Mouse (Mus musculus): ENCODE results near the gene Slc6a4.

Gene Slc6a4

DNA sequence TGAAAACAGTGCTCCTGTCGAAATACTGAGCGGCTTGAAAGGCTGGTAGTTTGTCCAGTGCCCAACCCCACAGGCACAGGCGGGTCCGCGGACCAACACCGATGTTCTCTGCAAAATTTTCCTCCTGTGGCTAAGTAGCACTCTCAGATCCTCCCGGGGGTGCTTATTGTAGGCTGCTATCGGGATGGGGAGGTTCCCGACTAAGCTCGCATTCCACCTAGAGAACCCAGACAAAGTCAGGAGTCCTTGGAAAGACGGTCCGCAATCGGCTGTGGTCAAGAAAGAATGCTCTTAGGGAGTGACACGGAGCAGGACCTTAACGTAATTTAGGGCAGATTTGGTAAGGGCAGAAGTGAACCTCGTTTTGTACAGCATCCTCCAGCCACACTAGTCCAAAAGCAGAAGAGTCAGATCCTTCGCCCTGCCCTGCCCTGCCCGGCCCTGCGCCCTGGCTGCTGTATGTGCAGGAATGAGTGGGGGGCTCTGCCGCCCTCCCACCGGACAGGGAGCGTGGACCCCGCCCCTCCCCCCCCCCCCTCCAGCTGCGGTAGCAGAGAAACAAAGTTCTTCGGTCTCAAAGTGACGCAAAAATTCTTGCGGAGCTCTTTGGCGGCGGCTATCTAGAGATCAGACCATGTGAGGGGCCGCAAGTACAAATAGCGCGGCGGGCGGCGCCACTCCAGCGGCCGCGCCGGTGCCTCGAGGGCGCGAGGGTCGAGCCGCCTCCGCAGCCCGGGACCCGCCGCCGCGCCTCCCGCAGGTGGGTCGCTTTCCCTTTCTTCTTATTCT, at the start of gene Slc6a4:
TSS of gene Slc6a4 (plus strand) at position 688 of the 789 bp plus-strand sequence.
- DNase-seq (ENCODE audit: low read depth, low spot score): no peak

DNA sequence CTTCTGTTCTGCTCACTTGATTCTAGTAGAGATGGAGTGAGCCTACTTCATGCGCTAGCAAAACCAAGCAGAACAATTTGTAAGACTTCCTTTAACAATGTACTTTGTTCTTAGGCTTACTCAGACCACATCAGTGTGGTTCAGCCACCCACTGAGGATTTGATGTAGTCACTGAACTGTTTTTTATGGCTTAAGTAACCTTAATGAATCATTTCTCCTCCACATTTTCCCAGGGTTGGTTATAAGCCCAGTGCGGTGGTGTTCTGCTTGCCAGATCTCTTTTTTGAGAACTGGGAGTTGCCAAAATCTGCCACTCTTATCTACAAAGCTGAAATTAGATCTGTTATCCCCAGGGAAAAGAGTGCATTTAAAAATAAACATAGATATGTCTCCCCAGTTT, 44.9 kb upstream of the Slc6a4 start:
- no peak for DNase-seq (ENCODE audit: low read depth, low spot score)

DNA sequence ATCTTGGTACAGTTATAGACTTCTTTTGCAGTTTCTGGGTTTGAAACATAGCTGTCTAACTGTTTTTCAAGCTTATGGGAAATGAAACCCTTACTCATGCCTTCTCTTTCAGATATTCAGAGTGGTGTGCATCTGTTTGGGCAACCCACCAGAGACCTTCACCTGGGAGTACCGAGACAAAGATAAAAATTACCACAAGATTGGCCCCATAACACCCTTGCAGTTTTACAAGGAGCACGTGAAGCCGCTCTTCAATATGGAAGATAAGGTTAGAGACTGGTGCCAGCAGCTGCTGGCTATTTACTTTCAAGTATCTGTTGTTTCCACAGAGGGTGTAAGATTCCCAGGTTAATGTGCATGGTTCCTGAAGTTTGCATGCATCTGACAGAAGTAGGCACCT, 32.7 kb upstream of the Slc6a4 start:
- DNase-seq (ENCODE audit: low read depth, low spot score): no peak

DNA sequence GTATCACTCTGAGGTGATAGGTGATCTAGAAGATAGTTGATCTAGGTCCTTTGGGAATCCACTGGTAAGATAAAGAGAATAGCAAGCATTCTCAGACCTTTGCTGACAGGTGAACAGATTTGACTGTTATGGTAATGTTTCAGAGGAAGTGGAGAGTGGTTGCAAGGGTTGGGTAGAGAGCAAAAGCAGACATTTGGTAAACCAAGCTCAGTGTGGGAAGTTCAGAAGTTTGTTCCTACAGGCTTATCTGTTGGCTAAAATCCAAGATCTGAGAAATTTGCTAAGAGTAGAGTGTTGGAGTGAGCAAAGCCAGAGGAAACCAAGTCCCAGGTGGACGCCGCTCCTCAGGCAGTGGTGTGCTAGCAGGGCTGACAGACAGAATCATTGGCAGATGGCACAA, 28.1 kb upstream of the Slc6a4 start:
- no peak for DNase-seq (ENCODE audit: low read depth, low spot score)

DNA sequence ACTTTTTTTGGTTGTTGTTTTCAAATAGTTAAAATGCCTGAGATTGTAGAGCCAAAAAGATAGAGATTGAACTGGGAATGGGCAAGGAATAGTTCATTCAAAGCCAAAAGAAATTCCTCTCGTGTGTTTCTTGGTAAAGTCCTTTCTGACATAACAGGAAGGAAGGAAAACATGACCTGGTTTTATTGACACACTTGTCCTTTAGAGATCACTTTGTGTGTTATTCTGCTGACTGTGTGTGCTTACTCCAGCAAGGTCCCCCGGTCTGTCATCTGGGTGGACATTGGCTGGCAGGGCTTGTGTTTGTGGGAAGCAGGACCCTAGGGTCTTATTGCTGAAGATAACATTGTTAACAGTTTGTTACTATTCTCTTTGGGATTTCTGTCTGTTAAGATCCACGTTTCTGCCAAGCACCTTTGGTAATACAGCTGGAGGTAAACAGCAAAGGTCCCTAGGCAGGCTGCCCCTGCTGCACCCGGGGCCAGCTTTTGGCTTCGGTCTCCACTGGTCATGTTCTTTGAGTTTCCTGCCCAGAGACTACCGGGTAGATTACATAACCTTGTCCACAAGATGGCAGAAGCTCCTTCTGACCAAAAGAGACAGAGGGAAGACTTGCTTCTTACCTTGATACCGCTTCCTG, 23.6 kb upstream of the Slc6a4 start:
- no peak for DNase-seq (ENCODE audit: low read depth, low spot score)

DNA sequence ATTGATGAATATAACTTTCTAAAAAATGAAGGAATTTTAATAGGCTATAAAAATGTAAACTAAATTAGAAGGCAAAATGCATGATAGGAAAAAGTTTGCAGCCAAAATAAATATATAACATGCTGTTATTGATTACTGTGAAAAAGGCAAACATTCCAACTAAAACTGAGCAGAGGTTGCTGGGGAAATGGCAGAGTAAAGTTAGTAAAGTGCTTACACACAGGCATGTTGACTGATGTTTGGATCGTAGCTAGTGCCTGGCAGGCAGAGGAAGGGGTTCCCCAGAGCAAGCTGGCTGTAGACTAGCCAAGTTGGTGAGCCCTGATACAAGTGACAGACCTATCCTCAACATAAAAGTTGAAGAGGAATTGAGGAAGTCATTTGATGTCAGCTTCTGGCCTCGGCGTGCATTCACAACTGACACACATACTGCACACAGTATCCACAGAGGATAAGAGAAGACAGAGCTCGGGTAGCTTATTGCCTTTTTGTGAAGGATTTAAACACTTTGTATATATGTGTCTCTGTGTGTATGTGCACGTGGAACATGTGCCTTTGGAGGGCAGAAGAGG, 16.7 kb upstream of the Slc6a4 start:
- no peak for DNase-seq (ENCODE audit: low read depth, low spot score)

DNA sequence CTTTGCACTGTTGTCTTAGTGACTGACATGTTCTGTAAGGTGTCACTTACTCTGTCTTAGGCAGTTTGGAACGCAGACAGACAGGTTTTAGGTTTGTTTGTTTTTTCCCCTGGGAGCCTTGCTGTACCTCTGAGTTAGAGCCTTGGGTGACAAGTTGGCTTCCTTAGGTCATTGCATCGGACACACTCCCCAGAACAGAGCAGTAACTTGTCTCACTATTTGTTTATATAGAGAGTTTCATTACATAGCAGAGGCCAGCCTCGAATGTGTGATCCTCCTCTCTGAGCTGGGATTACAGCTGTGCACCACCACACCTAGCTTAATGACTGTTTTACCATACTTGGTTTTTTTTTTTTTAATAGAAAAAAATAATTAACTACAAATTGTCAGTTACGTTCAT, 16.0 kb upstream of the Slc6a4 start:
- DNase-seq (ENCODE audit: low read depth, low spot score): no peak

DNA sequence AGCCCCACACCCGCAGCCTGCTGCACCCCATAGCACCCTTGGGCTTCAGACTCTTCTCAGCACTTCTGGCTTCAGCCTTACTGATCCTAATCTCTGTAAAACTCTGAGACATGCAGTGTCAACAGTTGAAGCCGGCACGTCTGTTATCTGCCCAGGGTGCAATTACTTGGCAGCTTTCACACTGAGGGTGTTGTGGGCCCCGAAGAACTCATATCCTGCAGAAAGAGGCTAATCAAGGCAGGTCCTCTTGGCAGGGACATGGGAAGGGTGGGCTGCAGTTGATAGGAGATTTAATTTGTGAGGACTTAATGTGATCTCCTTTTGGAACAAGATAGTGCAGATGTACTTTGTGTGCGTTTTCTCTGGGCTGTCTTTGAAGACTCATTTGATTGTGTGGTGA, 14.8 kb upstream of the Slc6a4 start:
- DNase-seq (ENCODE audit: low read depth, low spot score): no peak

DNA sequence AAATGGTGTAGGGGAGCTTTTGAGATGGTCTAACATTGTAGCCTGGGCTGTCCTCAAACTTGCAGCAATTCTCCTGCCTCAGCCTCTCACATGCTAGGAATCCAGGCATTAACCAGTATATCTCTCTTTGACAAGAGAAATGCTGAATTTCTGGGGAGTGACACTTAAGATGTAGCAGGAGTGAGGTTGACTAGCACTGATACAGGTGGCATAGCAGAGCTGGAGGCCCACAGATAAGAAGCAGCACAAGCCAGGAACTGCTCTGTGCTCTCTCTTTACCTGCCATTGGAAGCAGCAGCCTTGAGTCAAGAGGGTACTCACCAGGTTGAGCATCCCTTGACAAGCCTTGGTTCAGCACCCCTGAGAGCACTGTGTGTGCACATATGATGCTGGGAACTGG, 14.2 kb upstream of the Slc6a4 start:
- DNase-seq (ENCODE audit: low read depth, low spot score): no peak

DNA sequence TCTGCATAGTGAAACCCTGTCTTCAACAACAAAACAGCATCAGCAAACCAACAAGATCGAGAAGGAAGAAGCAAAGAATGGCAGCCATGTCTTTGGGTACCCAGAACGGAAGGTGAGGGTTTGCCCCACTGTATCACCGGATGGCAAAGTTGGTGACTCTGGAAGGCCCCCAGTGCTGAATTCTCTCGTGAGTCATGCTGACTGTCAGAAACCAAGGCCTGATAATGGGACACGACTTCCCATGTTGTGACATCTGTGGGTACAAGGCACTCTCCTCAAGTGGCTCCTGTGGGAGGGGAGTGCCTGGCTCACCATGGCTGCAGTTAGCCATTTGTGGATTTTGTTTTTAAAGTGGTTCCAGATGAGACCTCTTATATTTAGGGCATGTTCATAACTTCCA, 7.6 kb upstream of the Slc6a4 start:
- no peak for DNase-seq (ENCODE audit: low read depth, low spot score)

DNA sequence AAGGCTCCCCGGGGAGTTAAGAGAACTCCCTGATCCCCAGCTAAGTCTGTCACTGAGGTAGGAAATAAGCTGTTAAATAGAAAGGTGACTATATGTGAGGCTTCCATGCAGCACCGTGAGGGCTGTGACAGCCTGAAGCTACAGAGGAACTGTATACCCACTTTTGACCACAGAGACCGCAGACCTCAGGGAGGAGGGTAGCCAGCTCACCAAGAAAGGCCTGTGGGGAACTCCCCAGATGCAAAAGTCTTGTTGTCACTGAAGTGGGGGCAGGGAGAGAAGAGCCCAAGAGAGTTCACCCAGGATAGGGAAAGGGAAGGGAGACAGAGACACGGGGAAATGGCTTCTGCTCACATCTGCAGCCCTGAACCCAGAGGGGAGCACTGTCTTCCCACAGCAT, 5.5 kb upstream of the Slc6a4 start:
- DNase-seq (ENCODE audit: low read depth, low spot score): no peak

DNA sequence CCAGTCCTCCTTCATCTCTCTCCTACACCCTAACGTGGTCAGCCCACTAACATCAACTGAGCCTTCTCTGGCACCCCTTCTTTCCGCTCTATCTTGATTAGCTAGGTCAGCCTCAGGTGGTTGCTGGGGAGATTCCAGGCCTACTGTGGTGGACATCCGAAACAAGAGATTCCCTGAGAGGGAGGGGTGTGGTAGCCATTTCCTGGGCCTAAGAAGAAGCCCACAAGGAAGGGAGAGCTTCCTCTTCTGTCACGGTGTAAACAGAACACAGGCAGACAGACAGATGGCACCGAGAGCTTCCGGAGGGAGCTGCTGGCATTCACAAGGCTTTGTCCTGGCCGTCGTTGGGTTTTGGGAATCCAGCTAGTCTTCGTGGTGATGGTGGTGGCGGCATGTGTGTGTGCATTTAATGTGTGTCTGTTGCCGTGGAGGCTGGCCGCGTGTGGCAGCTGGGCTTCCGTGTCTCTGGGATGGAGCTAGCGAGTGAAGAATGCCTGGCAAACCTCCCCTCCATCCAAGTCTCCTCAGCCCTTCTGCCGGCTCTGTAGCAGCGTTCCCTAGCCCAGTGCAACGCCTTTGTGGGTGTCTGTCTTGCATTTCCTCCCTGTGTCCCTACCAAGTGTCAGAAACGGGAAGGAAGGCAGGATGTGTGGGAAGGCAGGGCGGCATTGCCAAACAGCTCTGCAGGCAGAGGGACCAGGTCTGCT, 2.3 kb upstream of the Slc6a4 start:
- DNase-seq (ENCODE audit: low read depth, low spot score): no peak

DNA sequence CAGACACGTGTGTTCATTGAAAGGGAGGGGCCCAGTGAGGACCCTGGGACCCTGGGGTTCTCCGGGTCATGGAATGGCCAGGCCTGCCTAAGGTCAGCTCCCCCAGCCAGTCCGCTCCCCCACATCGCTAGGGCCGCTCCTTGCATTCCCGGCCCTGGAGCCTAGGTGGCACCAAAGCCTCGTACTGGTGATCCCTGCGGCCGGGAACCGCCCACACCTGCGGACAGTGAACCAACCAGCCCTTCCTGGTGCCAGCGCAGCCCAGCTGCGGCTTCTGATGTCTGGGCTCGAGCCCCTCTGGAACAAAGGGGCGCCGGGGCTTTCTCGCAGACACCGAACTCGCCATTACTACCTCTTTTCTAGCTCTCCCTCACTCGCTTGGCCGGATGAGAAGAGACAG, 1.1 kb upstream of the Slc6a4 start:
- DNase-seq (ENCODE audit: low read depth, low spot score): peak; percentile 69

DNA sequence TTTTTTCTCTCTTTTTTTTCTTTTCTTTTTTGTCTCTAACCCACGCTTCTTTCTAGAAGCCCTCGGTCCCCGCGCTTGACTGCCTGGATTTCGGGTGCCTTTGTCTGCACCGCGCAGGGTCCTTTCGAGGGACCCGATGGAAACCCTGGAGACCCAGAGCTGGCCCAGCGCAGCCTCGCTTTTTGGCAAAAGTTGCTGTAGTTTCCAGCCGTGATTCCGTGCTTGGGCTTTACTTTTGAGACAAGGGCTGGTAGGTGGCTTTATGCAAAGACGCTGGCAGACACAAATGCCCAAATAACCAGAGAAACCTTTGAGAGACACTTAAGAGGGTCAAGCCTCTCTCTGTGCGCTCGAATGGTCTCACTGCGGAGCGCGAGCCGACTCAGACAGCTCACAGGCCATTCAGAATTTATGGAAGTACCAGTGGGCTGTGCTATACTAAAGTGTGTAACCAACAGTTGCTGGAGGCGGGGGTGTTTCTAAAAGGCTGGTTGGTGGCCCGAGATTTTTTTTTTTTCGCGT, 363 bp downstream of the Slc6a4 start:
- no peak for DNase-seq (ENCODE audit: low read depth, low spot score)

DNA sequence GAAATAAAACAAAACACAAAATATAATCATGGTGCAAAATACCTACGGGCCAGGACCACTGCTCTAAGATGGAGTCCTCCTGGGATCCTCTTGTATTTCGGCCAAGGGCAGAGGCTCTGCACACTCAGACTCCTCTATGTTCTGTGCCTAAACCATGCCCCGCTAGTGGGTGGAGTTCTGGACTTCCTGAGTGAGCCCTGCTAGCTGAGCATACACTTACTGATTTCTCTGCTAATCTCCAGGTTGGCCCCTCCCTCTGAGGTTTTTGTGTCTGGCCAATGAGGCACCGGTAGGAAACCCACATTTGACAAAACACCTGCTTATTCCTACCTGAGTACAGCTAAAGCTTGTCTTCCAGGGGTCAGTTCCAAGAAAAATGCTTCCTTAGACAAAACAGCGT, 2.3 kb downstream of the Slc6a4 start:
- no peak for DNase-seq (ENCODE audit: low read depth, low spot score)

DNA sequence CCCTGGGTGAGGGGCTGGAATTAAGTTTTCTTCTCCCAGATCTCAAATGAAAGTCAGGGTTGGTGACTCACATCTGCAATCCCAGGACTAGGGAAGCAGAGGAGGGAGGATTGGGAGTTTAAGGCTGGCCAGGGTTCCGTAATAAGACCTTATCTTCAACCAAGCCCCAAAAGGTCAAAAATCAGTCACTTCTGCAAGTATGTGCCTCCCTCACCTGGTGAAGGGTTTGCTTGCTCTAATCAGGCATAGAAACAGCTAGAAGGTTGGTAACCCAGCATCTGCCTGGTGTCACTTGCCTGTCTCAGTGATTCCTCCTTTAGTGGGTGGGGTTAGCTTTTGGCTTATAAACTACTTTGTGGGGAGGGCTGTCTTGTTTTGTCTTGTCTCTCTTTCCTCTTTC, 4.0 kb downstream of the Slc6a4 start:
- DNase-seq (ENCODE audit: low read depth, low spot score): no peak

DNA sequence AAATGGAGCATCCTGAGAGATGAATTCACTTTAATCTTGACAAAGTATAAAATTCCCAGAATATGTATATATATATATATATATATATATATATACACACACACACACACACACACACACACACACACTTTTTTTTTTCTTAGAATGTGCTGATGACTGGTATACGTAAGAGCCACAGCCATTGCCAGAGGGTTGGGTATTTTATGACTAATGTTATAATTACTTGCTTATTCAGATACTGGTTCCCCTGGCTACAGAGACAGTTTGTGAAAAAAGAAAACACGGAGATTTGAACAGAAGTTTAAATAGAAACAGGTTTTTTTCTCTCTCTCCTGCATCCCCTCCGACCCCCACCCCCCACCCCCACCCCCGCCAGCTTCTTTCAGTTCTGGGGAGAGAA, 7.5 kb downstream of the Slc6a4 start:
- DNase-seq (ENCODE audit: low read depth, low spot score): no peak

DNA sequence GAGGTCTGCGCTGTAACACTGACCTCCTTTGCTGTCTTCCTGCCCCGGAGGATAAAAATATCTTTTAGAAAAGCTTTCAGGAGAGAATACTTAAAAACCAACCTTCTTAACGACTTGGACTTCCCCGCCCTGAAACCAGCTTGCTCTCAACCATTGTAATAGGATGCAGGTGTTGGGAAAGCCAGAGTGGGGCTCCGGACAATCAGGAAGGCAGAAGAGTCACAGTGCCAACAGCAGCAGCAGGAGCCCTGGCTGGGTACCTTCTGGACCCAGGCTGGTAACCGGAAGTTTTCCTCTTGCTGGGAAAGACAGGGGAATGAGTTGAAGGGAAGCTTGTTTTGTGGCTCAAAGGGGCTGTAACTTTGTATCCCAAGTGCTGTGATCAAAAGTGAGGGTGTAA, 8.2 kb downstream of the Slc6a4 start:
- no peak for DNase-seq (ENCODE audit: low read depth, low spot score)

DNA sequence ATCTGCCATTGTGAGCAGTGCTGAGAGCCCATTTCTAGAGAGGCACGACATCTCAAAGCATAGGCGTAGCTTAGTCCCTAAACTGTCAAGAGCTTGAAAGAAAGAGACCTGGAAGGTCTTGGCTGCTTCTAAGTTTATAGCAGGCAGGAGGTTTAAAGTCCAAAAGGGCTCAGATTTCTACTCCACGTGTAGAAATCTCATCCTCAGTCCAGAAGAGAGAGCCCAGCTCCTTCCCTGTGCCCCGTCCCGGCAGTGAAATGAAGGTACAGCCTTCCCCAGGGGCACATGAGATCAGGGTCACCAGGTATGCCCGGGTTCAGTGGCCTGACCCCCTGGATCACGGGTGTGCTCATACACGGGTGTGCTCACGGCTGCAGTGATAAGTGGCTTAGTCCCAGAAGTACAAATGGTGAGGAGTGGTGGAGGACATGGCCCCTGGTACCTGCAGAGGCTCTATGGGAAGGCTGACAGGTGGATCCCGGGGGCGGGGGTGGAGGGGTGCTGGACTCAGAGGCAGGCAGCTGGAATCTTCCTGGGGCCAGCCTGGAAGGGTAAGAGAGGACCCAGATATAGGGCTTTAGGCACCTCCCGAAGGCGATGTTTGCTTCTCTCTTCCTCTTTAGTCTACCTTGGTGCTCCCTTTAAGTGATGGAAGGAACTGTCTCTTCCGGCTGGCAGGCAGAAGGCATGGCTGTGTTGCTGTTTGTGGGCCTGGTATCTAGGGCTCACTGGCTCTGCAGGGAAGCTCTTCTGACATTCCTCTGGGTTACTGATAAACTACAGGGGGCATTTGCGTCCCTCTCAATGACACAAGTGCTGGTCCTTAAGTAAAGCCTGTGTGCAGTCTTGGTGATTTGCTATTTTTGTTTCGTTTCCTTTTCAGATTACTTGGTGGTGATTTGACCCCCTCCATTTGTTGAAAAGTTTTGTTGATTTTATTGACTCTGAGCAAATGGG, 10.9 kb downstream of the Slc6a4 start:
- no peak for DNase-seq (ENCODE audit: low read depth, low spot score)

DNA sequence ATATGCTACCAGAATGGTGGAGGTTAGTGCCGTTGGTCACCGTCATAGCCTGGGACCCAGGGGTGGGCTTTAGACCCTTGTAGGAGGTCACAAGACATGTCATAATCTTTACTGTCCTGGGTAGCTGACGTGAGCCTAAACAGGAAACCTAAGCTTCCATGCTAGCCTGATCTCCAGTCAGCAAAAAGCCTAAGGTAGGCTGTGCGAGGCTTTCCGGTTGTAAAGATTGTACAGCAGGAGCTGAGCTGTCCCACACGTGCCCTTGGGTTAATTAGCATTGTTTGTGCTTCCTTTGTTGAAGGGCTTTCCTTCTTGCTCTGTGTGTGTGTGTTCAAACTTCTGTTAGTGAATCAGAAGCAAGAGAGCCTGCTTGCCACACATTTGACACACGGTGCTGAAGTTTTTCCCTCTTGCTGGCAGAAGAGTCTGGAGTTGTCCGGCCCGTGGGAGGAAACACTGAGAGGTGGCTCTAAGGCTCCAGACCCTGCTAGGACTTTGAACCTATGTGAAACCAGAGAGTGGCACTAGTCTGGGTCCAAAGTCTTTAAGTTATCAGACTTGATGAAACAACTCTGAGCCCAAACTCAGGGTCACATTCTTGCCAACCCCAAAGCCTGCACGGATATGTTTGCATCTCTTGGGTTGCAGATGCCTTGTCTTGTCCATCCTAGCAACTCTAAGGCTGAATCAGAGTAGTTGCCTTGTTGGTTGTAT, 12.5 kb downstream of the Slc6a4 start:
- no peak for DNase-seq (ENCODE audit: low read depth, low spot score)

DNA sequence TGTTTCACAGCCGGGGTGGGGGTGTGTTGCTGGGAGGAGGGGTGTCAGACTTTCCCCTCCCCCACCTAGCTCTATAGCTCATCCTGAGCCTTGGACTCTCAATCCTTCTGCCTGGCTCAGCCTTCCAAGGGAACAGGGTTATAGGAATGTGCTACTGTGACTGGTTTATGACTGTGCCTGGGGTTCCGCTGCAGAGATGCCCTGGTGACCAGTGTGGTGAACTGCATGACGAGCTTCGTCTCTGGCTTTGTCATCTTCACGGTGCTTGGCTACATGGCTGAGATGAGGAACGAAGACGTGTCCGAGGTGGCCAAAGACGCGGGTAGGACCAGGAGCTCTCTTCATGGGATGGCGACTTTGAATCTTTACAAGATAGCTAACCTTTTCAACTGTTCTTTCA, 19.6 kb downstream of the Slc6a4 start:
- no peak for DNase-seq (ENCODE audit: low read depth, low spot score)
